Mouse (Mus musculus) common myeloid progenitor, adult 5-6 weeks (primary cell): ENCODE data around the gene Slc35f4. TPM values are rescaled to one million over a fixed set of nuclear protein-coding genes. Genes with fewer than 3 reads are reported as not detected.
"Not testable (repeated sequence)": the region's sequence is repeated elsewhere in the genome, so short reads cannot be mapped to it uniquely, and the experiment has no call there.

Experiments
- ATAC-seq: replicated peaks from 2 replicates; pipeline ENCODE4 v1.8.0; 2016; ENCODE audit warnings: low read depth, mild to moderate bottlenecking, moderate TSS enrichment, inconsistent platforms; ENCODE audit not compliant: poor library complexity, severe bottlenecking
- total RNA-seq: library from RNA; stranded (forward); fragments of 200-1000, 187-1606 nt; gene quantifications from 2 replicates; pipeline ENCODE4 v1.2.3, GENCODE M21; 2017

The Slc35f4 gene
- total RNA-seq, 1 experiment from 2014 or later = not detected

DNA sequence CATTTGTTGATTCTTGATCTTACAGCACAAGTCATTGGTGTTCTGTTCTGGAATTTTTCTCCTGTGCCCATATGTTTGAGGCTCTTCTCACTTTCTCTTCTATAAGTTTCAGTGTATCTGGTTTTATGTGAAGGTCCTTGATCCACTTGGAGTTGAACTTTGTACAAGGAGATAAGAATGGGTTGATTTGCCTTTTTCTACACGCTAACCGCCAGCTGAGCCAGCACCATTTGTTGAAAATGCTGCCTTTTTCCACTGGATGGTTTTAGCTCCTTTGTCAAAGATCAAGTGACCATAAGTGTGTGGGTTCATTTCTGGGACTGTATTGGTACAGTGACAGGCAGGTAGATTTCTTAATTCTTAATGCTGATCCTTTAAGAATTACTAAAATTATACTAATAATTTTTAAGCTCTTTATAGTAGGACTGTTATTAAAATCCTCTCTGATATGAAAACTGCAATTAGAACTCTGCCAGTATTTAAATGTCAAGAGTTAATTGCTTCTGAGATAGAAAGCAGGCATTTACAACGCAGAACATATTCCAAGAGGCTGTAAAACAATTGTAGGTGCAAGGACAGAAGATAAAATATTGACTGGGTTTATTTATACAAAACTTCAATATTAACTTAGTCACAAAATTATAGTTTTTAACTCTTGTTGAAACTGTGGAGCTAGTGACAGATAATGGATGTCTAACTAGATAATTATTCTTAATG is 235.7 kb downstream of the Slc35f4 start:
- no peak for ATAC-seq

DNA sequence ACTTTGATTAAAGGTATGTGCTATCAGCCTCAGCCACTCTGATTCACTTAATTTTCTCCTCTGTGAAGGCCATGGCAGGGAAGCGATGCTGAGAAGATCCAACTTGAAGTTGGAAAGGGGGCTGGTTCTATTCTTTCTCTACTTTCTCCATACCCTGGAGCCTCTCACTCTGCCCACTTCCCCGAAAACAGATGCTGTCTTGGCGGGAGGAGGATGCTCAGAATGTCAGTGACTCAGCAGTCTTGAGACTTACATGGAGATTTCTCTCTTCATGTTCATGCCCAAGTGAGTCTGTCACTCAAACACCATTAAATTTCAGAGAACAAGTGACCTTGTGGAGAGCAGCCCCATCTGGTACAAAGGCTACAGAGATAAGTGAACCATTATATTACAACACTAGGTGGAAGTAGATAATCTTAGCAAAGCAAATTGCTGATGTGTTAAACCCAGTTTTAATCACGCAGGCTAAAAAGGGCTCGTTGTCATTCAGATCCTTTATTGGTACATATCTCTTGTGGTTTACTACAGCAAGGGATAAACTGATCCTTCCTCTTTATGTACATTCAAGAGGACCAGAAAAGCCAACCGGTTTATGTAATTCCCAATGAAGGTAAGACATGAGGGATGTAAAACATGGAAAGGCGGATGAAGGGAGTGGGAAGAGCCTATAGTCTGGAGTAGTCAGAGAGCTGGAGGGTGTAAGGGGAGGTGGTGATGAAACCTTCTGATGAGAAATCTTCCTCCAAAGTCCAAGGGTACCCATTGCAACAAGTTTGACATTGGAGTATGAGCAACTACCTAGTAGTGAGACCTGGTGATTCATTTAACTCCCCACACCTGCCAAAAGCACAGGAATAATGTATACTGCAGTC is 241.8 kb downstream of the Slc35f4 start:
- no peak for ATAC-seq

DNA sequence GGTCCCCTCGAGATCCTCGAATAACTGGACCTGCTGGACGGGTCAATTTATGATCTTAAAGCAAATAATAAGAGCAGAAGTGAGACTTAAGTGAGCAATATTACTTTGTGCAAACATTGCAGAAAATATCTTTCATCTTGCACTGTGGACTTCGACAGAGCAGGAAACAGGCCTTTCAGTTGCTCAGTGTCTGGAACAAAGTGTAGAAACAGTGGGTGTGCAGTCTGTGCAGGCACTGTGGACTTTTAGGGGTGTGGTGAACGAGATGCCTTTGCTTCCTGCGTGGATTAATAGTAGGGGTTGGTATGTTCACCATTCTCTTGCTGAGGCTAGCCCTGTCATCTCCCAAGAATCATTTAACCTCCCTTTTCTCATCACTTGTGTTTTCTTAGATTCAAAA is 247.0 kb downstream of the Slc35f4 start:
- ATAC-seq = no peak

DNA sequence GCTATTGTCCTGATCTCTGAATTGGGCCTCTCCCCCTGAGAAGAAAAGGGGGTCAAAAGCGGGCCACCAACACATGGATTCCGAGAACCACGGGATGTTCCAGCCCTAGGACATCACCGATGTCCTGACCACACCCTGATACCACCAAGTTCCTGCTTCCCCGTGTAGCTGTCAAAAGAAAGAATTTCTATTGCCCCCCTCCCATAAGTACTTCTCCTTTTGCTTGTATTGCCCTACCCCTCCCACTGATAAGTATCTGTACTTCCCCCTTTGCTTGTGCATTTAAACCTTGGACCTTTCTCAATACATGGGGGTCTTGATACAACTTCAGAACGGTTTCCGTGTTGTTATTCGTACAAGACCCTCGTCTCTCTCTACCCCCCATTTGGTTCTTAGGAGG is 247.4 kb downstream of the Slc35f4 start:
- ATAC-seq = not testable (repeated sequence)

DNA sequence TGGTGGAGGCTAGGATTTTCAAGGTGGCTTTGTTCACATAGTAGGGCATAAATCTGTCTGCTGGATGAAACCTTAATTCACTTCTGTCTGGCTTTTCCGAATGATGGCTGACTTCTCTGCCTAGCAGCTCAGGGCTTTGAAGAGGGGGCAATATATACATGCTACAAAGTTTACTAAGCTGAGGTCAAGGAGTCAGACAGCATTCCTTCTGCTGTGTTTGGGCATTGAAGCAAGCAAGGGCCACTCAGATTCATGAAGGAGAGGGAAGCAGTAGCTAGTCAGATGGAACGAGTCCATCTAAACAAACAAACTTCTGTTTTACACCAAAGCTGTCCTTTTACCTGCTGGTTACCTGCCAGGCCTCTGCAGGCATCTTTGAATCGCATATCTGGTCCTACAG is 248.2 kb downstream of the Slc35f4 start:
- ATAC-seq = no peak

DNA sequence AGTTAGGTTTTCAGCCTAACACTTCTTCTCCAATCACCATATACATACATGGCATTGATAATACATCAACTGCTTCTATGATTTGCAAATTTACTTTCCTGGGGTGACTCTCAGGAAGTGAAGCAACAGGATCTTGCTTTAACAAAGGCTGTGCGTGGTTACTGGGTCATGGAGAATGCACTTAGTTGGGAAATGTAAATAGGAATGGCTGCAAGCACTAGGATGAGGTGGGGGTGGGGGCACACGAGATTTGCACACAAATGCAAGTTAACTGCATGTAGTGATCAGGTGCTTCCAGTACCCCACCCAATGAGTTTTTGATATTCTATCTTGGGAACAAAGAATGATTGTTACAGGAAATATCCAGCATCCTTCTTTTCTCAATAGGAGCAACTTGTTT is 250.5 kb downstream of the Slc35f4 start:
- no peak for ATAC-seq

DNA sequence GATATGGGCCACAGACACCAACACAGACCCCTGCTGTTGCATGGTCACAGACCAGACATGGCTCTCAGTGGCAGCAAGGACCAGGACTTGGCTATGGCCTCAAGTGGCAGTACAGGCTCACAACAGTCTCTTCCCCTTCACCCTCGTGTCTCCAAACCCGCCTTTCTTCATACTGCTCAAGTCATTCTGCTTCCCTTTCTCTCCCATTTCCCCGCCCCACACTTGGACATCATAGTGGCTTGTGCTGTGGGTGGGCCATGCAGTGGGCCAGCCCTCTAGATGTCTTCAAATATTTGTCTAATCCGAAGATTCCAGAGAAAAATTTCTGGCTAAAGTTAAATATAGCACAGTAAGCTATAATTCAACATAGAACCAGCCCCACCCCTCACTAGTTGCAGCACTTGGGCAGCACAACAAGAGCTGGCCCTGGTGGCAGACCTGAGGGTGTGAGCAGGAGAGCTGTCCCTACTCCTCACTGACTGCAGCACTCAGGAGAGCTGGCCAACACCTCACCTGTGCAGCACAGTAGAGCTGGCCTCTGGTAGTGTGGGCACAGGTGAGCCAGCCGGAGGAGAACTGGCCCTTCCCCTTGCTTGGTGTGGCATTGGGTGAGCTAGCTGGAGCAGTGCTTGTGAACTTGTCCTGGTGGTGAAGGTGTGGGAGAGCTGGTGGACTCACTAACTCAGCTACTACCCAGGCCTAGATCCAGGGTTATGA is 260.4 kb downstream of the Slc35f4 start:
- no peak for ATAC-seq
